In the genomic region with DNA sequence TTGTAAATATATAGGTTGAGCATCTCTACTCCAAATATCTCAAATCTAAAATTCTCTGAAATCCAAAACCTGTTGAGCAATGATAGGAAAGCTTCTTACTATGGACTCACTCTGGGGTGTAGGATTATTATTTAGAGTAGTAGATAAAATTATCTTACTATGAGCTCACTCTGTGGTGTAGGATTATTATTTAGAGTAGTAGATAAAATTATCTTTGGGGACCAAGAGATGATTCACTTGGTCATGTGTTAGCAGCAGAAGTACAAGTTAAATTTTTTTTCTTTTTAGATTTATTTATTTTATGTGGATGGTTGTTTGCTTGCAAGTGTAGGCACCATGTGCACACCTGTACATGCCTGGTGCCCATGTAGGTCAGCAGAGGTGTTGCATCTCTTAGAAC, we compare ENCODE assay signal across 16 mouse cellular contexts. TPM values are rescaled to one million over a fixed set of nuclear protein-coding genes. Genes with fewer than 3 reads are reported as not detected.
DNase-seq lines count a peak whose midpoint lies in the region; TF ChIP-seq lines count a peak whose summit lies in the region.
"Had no signal": no experiment of that assay in that cellular context is flagged by ENCODE, and none has a peak within 500 bp of the region (broad histone marks: within the 10 kb centered on the region; RNA-seq: fewer than 3 reads in every experiment).

No protein-coding gene starts in this region.

- H3K9ac ChIP-seq in MEL (ENCODE audit: control insufficient read depth, low read depth, low read length, poor library complexity, severe bottlenecking) = no peak overlapping the region

- no peak for DNase-seq in MEL (ENCODE audit: low read depth, low spot score)
- DNase-seq in kidney, postnatal 14 days = no peak
- DNase-seq: adrenal gland, adult 2 months; adrenal gland, adult 8-10 months; adrenal gland, postnatal 10 days; adrenal gland, postnatal 14 days; adrenal gland, postnatal 25 days; adrenal gland, postnatal 36 days; B cell, adult 2 months; cerebellum, adult 11 months; cerebellum, adult 11-12 months; cerebellum, adult 18-20 months; cerebellum, adult 2 months; cerebellum, adult 8-10 months had no signal

- peaks cover 0 to 15% of the 10 kb centered on the region in 2 experiments; a peak in 3 of 4 replicates for H3K4me1 ChIP-seq in MEL (ENCODE audit: control insufficient read depth in 1 of 2, insufficient read depth in 2 of 2, low read length in 2 of 2)

- peak; percentile 52 to 71; a peak in 2 of 4 replicates for TF ChIP-seq EP300 in MEL (IDR thresholded peaks at IDR 0.05; ENCODE audit: low read depth in 1 of 2, low read length in 2 of 2)

- H3K27me3 ChIP-seq in MEL (ENCODE audit: control insufficient read depth in 1 of 2, insufficient read depth in 2 of 2, low read length in 2 of 2) = no peaks in the 10 kb centered on the region
- H3K27me3 ChIP-seq: CH12.LX had no signal

- H3K27ac ChIP-seq in MEL (ENCODE audit: control insufficient read depth, low read depth, low read length) = no peak overlapping the region

- no peak overlapping the region for H3K4me3 ChIP-seq in MEL (ENCODE audit: control insufficient read depth in 1 of 2, insufficient read depth in 1 of 2, low read depth in 2 of 2, low read length in 2 of 2)

- no peaks in the 10 kb centered on the region for H3K79me2 ChIP-seq in MEL (ENCODE audit: control insufficient read depth, insufficient read depth, low read length, poor library complexity)

- no peak for TF ChIP-seq POLR2A in MEL (IDR thresholded peaks at IDR 0.05; ENCODE audit: control insufficient read depth in 1 of 2, insufficient read depth in 1 of 2, low read depth in 1 of 2, low read length in 2 of 2, poor library complexity in 1 of 2)

- H3K9me3 ChIP-seq in MEL (replicated peaks; ENCODE audit: insufficient read depth, low read length) = no peaks in the 10 kb centered on the region
- H3K9me3 ChIP-seq: G1E had no signal

- no peak for TF ChIP-seq CTCF in MEL (IDR thresholded peaks at IDR 0.05 in 2 of 3, conservative IDR thresholded peaks at IDR 0.05 in 1 of 3; ENCODE audit: control insufficient read depth in 1 of 3, insufficient read depth in 1 of 3, low read depth in 2 of 3, low read length in 3 of 3, poor library complexity in 1 of 3, severe bottlenecking in 1 of 3)

- H3K36me3 ChIP-seq in MEL (ENCODE audit: control insufficient read depth in 1 of 2, insufficient read depth in 2 of 2, low read length in 2 of 2) = peaks cover 0 to 11% of the 10 kb centered on the region in 2 experiments; a peak in 2 of 4 replicates
- H3K36me3 ChIP-seq: G1E had no signal

- TF ChIP-seq RAD21 in MEL (IDR thresholded peaks at IDR 0.05; ENCODE audit: low read depth, low read length) = no peak

TF ChIP-seq in MEL, 35 proteins besides CTCF, POLR2A, EP300 and RAD21:
- TF ChIP-seq RCOR1 (IDR thresholded peaks at IDR 0.05; ENCODE audit: low read depth, low read length) = peak; percentile 48; the same call in 1 of the 2 replicates
- no peak for TF ChIP-seq MEF2A (IDR thresholded peaks at IDR 0.05; ENCODE audit: extremely low read depth, insufficient replicate concordance, low read depth, low read length, poor library complexity, severe bottlenecking)
- peak; percentile 56; the same call in 1 of the 2 replicates for TF ChIP-seq ETS1 (IDR thresholded peaks at IDR 0.05; ENCODE audit: low read depth, low read length)
- no peak for TF ChIP-seq JUND (IDR thresholded peaks at IDR 0.05; ENCODE audit: low read depth, low read length)
- no peak; the same call in 1 of the 2 replicates for TF ChIP-seq USF1 (IDR thresholded peaks at IDR 0.05; ENCODE audit: low read depth, low read length)
- TF ChIP-seq ZNF384 (IDR thresholded peaks at IDR 0.05; ENCODE audit: low read depth, low read length) = peak; percentile 52; the same call in 1 of the 2 replicates
- peak; percentile 52; the same call in 1 of the 2 replicates for TF ChIP-seq GATA1 (IDR thresholded peaks at IDR 0.05; ENCODE audit: low read depth, low read length)
- peak; percentile 70; the same call in 1 of the 2 replicates for TF ChIP-seq TCF12 (IDR thresholded peaks at IDR 0.05; ENCODE audit: low read depth, low read length)
- no peak for TF ChIP-seq ZC3H11A (IDR thresholded peaks at IDR 0.05; ENCODE audit: low read depth, low read length)
TF ChIP-seq in MEL: peak in this region for 5.

RNA-seq across cellular contexts. Expression of a gene that starts 6.0 kb away (rescaled TPM):
- 6.5 and 7.9 TPM in 2 replicates for total RNA-seq in MEL (2012; rRNA removed)
- polyA plus RNA-seq in MEL (2012; ENCODE audit: insufficient read depth in 1 of 2, insufficient read length in 2 of 2, low read depth in 1 of 2, low replicate concordance in 2 of 2, missing spikeins in 1 of 2) = 1 to 10 TPM in 1 of 2 experiments, not detected in 1; 9.7 TPM

RNA-seq across cellular contexts. Expression of a gene that starts 37.7 kb away (rescaled TPM):
- 0.88 and 1.5 TPM in 2 replicates for total RNA-seq in MEL (2012; rRNA removed)
- 1 to 10 TPM in 1 of 2 experiments, not detected in 1; 1.7 TPM for polyA plus RNA-seq in MEL (2012; ENCODE audit: insufficient read depth in 1 of 2, insufficient read length in 2 of 2, low read depth in 1 of 2, low replicate concordance in 2 of 2, missing spikeins in 1 of 2)
- polyA plus RNA-seq: G1E had no signal

RNA-seq across cellular contexts. Expression of a gene that starts 56.5 kb away (rescaled TPM):
- total RNA-seq in MEL (2012; rRNA removed) = 0.03 and 0.19 TPM in 2 replicates
- polyA plus RNA-seq in MEL (2012; ENCODE audit: insufficient read depth in 1 of 2, insufficient read length in 2 of 2, low read depth in 1 of 2, low replicate concordance in 2 of 2, missing spikeins in 1 of 2) = 1 to 10 TPM in 1 of 2 experiments, not detected in 1; 3.0 TPM
- polyA plus RNA-seq: G1E had no signal
